Mouse (Mus musculus) lung, postnatal 0 days (tissue): Measurements from ENCODE around the gene Sod2. TPM values are rescaled to one million over a fixed set of nuclear protein-coding genes. Genes with fewer than 3 reads are reported as not detected.
"Not testable (repeated sequence)": the region's sequence is repeated elsewhere in the genome, so short reads cannot be mapped to it uniquely, and the experiment has no call there.

Experiments used
- ATAC-seq: fragments of 200-750 bp; cut with Nextera tagmentation; 2 replicates; pipeline ENCODE4 v1.8.0; 2017; ENCODE audit warnings: moderate library complexity
- DNase-seq: peaks from one replicate; pipeline ENCODE4 v3.0.0-alpha.2; 2016; ENCODE audit warnings: low spot score
- H3K27ac ChIP-seq: fragments of 300-500 bp; sonication (generic); 2 replicates; pipeline ENCODE4 v1.5.1; 2014; ENCODE audit warnings: antibody characterized with exemption, mild to moderate bottlenecking, low read length, mixed read lengths
- H3K27me3 ChIP-seq: fragments of 300-500 bp; sonication (generic); replicated peaks from 2 replicates; pipeline ENCODE4 v1.6.1; 2014; ENCODE audit warnings: low read length, mixed read lengths; ENCODE audit not compliant: insufficient read depth
- H3K36me3 ChIP-seq: fragments of 300-500 bp; sonication (generic); 2 replicates; pipeline ENCODE4 v1.6.1; 2014; ENCODE audit warnings: low read length, mixed read lengths; ENCODE audit not compliant: insufficient read depth
- H3K4me1 ChIP-seq: fragments of 300-500 bp; sonication (generic); 2 replicates; pipeline ENCODE4 v1.6.1; 2014; ENCODE audit warnings: antibody characterized with exemption, low read depth, low read length, mixed read lengths; ENCODE audit not compliant: insufficient read depth
- H3K4me2 ChIP-seq: fragments of 300-500 bp; sonication (generic); replicated peaks from 2 replicates; pipeline ENCODE4 v1.6.1; 2014; ENCODE audit warnings: low read depth, mild to moderate bottlenecking, low read length, moderate library complexity, mixed read lengths
- H3K4me3 ChIP-seq: fragments of 300-500 bp; sonication (generic); 2 replicates; pipeline ENCODE4 v1.5.1; 2014; ENCODE audit warnings: low read depth, low read length
- H3K9ac ChIP-seq: fragments of 300-500 bp; sonication (generic); replicated peaks from 2 replicates; pipeline ENCODE4 v1.6.1; 2014; ENCODE audit warnings: low read depth, mild to moderate bottlenecking
- H3K9me3 ChIP-seq: fragments of 300-500 bp; sonication (generic); 2 replicates; pipeline ENCODE4 v1.6.1; 2016; ENCODE audit warnings: low read length, mixed read lengths
- CTCF ChIP-seq: IDR thresholded peaks from 2 replicates; pipeline ENCODE4 v1.5.1; 2016; ENCODE audit warnings: antibody characterized with exemption, mild to moderate bottlenecking
- EP300 ChIP-seq: IDR thresholded peaks from 2 replicates; pipeline ENCODE4 v1.6.1; 2016; ENCODE audit warnings: antibody characterized with exemption, mild to moderate bottlenecking, control low read depth
- WGBS: fragments of 180-500 bp; shearing (Covaris S2); extraction: QIAGEN DNeasy Blood & Tissue Kit; methylation state at CpG from one replicate; pipeline ENCODE4 v1.1.7; 2014; 5-methylcytosine and 5-hydroxymethylcytosine counted together
- polyA plus RNA-seq: library from polyadenylated mRNA; unstranded; fragments of >200 nt; fragmentation: Nextera tagmentation; extraction: Ambion mirVana; gene quantifications from 2 replicates; pipeline ENCODE4 v1.2.1, GENCODE M21; 2015

Gene Sod2
- polyA plus RNA-seq, 1 experiment from 2014 or later, result 195 TPM

GRCm38 (mm10) chr17:13007730-13008425 lies 1.2 kb downstream of the Sod2 start:
- peak; percentile 98 for DNase-seq
- peak overlapping the region; percentile 95 for H3K27ac ChIP-seq
- 2% methylated on average over 66 of the region's 76 CpGs for WGBS

DNA sequence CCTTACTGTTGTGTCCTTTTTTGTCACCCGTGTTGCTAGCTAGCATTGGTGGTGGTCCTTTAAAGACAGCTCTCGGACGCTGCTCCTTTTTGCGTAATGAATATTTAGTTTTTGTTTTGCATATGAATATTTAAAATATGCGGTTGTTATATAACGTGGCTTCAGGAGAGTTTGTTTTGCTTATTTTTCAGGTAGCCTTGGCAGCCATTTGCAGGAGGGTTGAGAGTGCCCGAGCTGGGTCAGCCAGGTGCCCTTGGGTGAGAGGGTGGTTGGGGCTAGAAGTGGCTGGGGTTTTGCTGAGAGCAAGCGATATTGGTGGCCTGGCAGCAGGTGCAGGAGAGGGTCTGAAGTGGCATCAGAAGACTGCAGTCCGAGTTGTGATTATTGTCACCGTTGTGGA lies 1.9 kb downstream of the Sod2 start:
- H3K4me1 ChIP-seq, result peaks cover 9% of the 10 kb centered on the region; the same call in 1 of the 2 replicates
- peaks cover 6% of the 10 kb centered on the region; the same call in 1 of the 2 replicates for H3K36me3 ChIP-seq
- H3K9ac ChIP-seq, result peak overlapping the region; percentile 74
- H3K4me3 ChIP-seq, result peak overlapping the region; percentile 89
- no peak for TF ChIP-seq CTCF
- TF ChIP-seq EP300, result peak; percentile 19; the same call in 1 of the 2 replicates
- ATAC-seq, result no peak
- DNase-seq, result peak; percentile 49
- H3K9me3 ChIP-seq, result no peaks in the 10 kb centered on the region
- peak overlapping the region; percentile 85 for H3K4me2 ChIP-seq
- WGBS, result 5% methylated on average over 10 of the region's 10 CpGs
- H3K27me3 ChIP-seq, result no peaks in the 10 kb centered on the region
- H3K27ac ChIP-seq, result peak overlapping the region; percentile 95

More at GRCm38 (mm10) chr17:13007730-13008425, 1.2 kb downstream of the Sod2 start:
- H3K27me3 ChIP-seq, result no peaks in the 10 kb centered on the region
- H3K4me3 ChIP-seq, result peak overlapping the region; percentile 89
- H3K4me1 ChIP-seq, result peaks cover 9% of the 10 kb centered on the region; the same call in 1 of the 2 replicates
- H3K4me2 ChIP-seq, result peak overlapping the region; percentile 85
- ATAC-seq, result peak; percentile 98
- TF ChIP-seq EP300, result no peak
- TF ChIP-seq CTCF, result peak; percentile 56
- H3K36me3 ChIP-seq, result peaks cover under 1% of the 10 kb centered on the region; the same call in 1 of the 2 replicates
- no peaks in the 10 kb centered on the region for H3K9me3 ChIP-seq
- H3K9ac ChIP-seq, result peak overlapping the region; percentile 74

DNA sequence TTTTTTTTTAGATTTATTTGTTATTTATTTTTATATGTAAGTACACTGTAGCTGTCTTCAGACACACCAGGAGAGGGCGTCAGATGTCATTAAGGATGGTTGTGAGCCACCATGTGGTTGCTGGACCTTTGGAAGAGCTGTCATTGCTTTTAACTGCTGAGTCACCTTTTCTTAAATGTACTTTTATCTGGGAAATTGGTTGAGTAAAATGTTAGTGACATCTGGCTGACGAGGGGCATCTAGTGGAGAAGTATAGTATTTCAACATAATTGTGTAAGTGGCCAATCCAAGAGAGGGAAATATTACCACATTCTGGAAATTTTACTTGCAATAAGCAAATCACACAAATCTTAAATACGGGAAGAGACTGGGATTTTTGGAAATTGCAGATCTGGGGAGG lies 3.2 kb downstream of the Sod2 start:
- DNase-seq, result peak; percentile 96
- no peaks in the 10 kb centered on the region for H3K27me3 ChIP-seq
- peaks cover 7% of the 10 kb centered on the region; the same call in 1 of the 2 replicates for H3K36me3 ChIP-seq
- WGBS, result 16% methylated on average over 3 of the region's 3 CpGs
- ATAC-seq, result no peak
- H3K27ac ChIP-seq, result no peak overlapping the region
- no peaks in the 10 kb centered on the region for H3K9me3 ChIP-seq
- no peak overlapping the region for H3K9ac ChIP-seq
- peaks cover 9% of the 10 kb centered on the region; the same call in 1 of the 2 replicates for H3K4me1 ChIP-seq
- TF ChIP-seq CTCF (peak; percentile 70), EP300 (peak; percentile 68; the same call in 1 of the 2 replicates)
- no peak overlapping the region for H3K4me2 ChIP-seq
- no peak overlapping the region for H3K4me3 ChIP-seq

GRCm38 (mm10) chr17:13013316-13013715 lies 6.7 kb downstream of the Sod2 start:
- Histone ChIP-seq H3K4me2 (no peak overlapping the region), H3K9ac (no peak overlapping the region), H3K27ac (no peak overlapping the region), H3K4me1 (peaks cover 6% of the 10 kb centered on the region; the same call in 1 of the 2 replicates), H3K4me3 (no peak overlapping the region), H3K9me3 (no peaks in the 10 kb centered on the region), H3K27me3 (no peaks in the 10 kb centered on the region), H3K36me3 (peaks cover 13% of the 10 kb centered on the region; the same call in 1 of the 2 replicates)
- no peak for DNase-seq
- WGBS, result 91% methylated on average over 3 of the region's 3 CpGs
- TF ChIP-seq CTCF, result no peak
- no peak for TF ChIP-seq EP300
- ATAC-seq, result no peak

DNA sequence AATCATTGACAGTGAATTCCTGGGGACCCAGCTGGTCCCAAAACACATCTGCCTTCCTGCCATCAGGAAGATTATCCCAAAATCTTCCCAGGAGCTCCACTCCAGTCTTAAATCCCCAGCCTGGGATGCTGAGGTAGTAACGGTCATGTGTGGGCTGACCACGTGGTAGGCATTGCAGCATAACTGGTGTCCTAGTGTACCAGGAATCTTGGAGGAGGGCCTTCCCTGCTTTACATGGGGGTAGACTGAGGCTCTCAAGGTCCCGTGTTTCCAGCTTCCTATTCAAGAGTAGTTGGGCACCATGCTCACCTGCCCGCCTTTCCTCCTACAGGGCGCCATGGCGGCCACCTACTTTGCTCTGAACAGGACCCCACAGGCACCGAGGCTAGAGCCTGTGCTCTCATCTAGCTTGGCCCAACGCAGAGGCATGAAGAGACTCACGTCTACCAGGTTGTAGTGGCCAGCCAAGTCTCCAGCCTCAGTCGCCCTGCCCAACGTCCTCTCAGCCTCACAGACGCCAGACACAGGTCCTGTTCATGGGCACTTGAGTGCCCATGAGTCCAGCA lies 30.1 kb downstream of the Sod2 start:
- H3K27me3 ChIP-seq, result not testable (repeated sequence)
- WGBS, result 91% methylated on average over 3 of the region's 12 CpGs

GRCm38 (mm10) chr17:13043846-13044673 lies 37.4 kb downstream of the Sod2 start:
- not testable (repeated sequence) for H3K27ac ChIP-seq, H3K4me2 ChIP-seq, H3K27me3 ChIP-seq, H3K4me3 ChIP-seq, H3K4me1 ChIP-seq, H3K9me3 ChIP-seq, H3K9ac ChIP-seq, H3K36me3 ChIP-seq
- DNase-seq (peak; percentile 40), ATAC-seq (peak; percentile 69)
- 1% methylated on average over 3 of the region's 4 CpGs for WGBS
- peak; percentile 71 for TF ChIP-seq CTCF

More for the DNA sequence above, 30.1 kb downstream of the Sod2 start:
- not testable (repeated sequence) for H3K36me3 ChIP-seq, H3K9ac ChIP-seq, H3K27ac ChIP-seq, ATAC-seq, H3K4me2 ChIP-seq, DNase-seq, H3K4me3 ChIP-seq, H3K9me3 ChIP-seq, H3K4me1 ChIP-seq

- no CpG with 5 or more reads among the region's 8 CpGs for WGBS
- not testable (repeated sequence) for H3K27me3 ChIP-seq, H3K9me3 ChIP-seq, H3K9ac ChIP-seq, DNase-seq, H3K4me3 ChIP-seq, H3K36me3 ChIP-seq, H3K4me1 ChIP-seq, H3K27ac ChIP-seq, H3K4me2 ChIP-seq
- ATAC-seq, result peak; percentile 57
Measured at GRCm38 (mm10) chr17:13052124-13052813, 45.6 kb downstream of the Sod2 start, which contains the start of gene Gpr31b. Gene Gpr31b, minus strand, starts transcription at chr17:13052296.

- not testable (repeated sequence) for H3K9ac ChIP-seq, H3K9me3 ChIP-seq, DNase-seq, H3K4me2 ChIP-seq, H3K4me1 ChIP-seq, H3K36me3 ChIP-seq, H3K4me3 ChIP-seq, H3K27me3 ChIP-seq, H3K27ac ChIP-seq, ATAC-seq
- WGBS, result 84% methylated on average over 3 of the region's 4 CpGs
Measured at GRCm38 (mm10) chr17:13060804-13061203, 54.2 kb downstream of the Sod2 start, which contains the start of gene Tcp10b. Gene Tcp10b, plus strand, starts transcription at chr17:13061104.
